Mouse (Mus musculus) CH12.LX (cell line): Measurements from ENCODE around the gene Lbh. TPM values are rescaled to one million over a fixed set of nuclear protein-coding genes. Genes with fewer than 3 reads are reported as not detected.

ENCODE experiments used
- DNase-seq: peaks from one replicate; pipeline ENCODE4 v3.0.0-alpha.2; 2013; ENCODE audit errors: extremely low read depth
- H3K27ac ChIP-seq: 2 replicates; pipeline ENCODE4 v1.5.1; 2012; ENCODE audit warnings: low read depth, mild to moderate bottlenecking, control low read depth, moderate library complexity; ENCODE audit not compliant: insufficient read depth
- H3K27me3 ChIP-seq: replicated peaks from 2 replicates; pipeline ENCODE3; 2012; ENCODE audit warnings: inconsistent platforms
- H3K36me3 ChIP-seq, 2 experiments: replicated peaks in 1 of 2; 2 replicates each; pipeline versions ENCODE3 to v1.6.1; 2012; ENCODE audit warnings: inconsistent platforms in 1 of 2, low read length in 1 of 2, mild to moderate bottlenecking in 1 of 2, mixed read lengths in 1 of 2, moderate library complexity in 1 of 2; ENCODE audit not compliant: control insufficient read depth in 1 of 2, insufficient read depth in 1 of 2
- H3K4me1 ChIP-seq, 2 experiments: 2 replicates each; pipeline ENCODE4 v1.6.1; 2012; ENCODE audit warnings: inconsistent platforms in 1 of 2, moderate library complexity in 1 of 2; ENCODE audit not compliant: insufficient read depth in 2 of 2, control insufficient read depth in 1 of 2
- H3K4me2 ChIP-seq: 2 replicates; pipeline ENCODE4 v1.6.1; 2012; ENCODE audit warnings: low read depth, mild to moderate bottlenecking, control low read depth; ENCODE audit not compliant: poor library complexity, insufficient read depth, severe bottlenecking
- H3K4me3 ChIP-seq, 3 experiments: fragments of 150-350 bp in 1 of 3; sonication (generic) in 1 of 3; replicated peaks in 1 of 3; 2 replicates each; pipeline versions ENCODE3 to v1.5.1; 2011 to 2012; ENCODE audit warnings: low read depth in 2 of 3, low read length in 2 of 3, mild to moderate bottlenecking in 2 of 3, moderate library complexity in 2 of 3, control low read depth in 1 of 3, improper control_type of control experiment in 1 of 3, inconsistent platforms in 1 of 3, mixed read lengths in 1 of 3; ENCODE audit not compliant: poor library complexity in 1 of 3
- H3K79me2 ChIP-seq: replicated peaks from 2 replicates; pipeline ENCODE4 v1.6.1; 2012; ENCODE audit warnings: mild to moderate bottlenecking, moderate library complexity; ENCODE audit not compliant: control insufficient read depth, poor library complexity, insufficient read depth, severe bottlenecking; ENCODE audit errors: extremely low read depth
- H3K9ac ChIP-seq: 2 replicates; pipeline ENCODE4 v1.6.1; 2012; ENCODE audit warnings: low read depth, mild to moderate bottlenecking, control low read depth, moderate library complexity; ENCODE audit not compliant: insufficient read depth
- H3K9me3 ChIP-seq: replicated peaks from 2 replicates; pipeline ENCODE3; 2012; ENCODE audit warnings: low read length, inconsistent platforms, mixed read lengths
- CHD1 ChIP-seq: IDR thresholded peaks from 2 replicates; pipeline ENCODE4 v1.6.1; 2012; ENCODE audit warnings: low read depth, low read length, improper control_type of control experiment, inconsistent platforms
- CTCF ChIP-seq, 2 experiments: IDR thresholded peaks in 1 of 2; conservative IDR thresholded peaks in 1 of 2; 2 replicates each; pipeline ENCODE4 v1.5.1; 2011 to 2012; ENCODE audit warnings: low read depth in 2 of 2, low read length in 2 of 2, improper control_type of control experiment in 1 of 2, inconsistent platforms in 1 of 2, mild to moderate bottlenecking in 1 of 2, moderate library complexity in 1 of 2
- E2F4 ChIP-seq: IDR thresholded peaks from 2 replicates; pipeline ENCODE4 v1.6.1; 2011; ENCODE audit warnings: low read depth, low read length, improper control_type of control experiment; ENCODE audit not compliant: insufficient replicate concordance
- ELF1 ChIP-seq: IDR thresholded peaks from 2 replicates; pipeline ENCODE4 v1.6.1; 2014; ENCODE audit warnings: low read depth, mild to moderate bottlenecking, inconsistent platforms, low read length, improper control_type of control experiment
- EP300 ChIP-seq: IDR thresholded peaks from 2 replicates; pipeline ENCODE4 v1.6.1; 2011; ENCODE audit warnings: low read length, improper control_type of control experiment
- ETS1 ChIP-seq: conservative IDR thresholded peaks from 2 replicates; pipeline ENCODE4 v1.6.1; 2012; ENCODE audit warnings: low read depth, mild to moderate bottlenecking, inconsistent platforms, low read length, improper control_type of control experiment, moderate library complexity
- IRF4 ChIP-seq: IDR thresholded peaks from 2 replicates; pipeline ENCODE4 v1.6.1; 2014; ENCODE audit warnings: low read depth, mild to moderate bottlenecking, inconsistent platforms, low read length, improper control_type of control experiment
- JUN ChIP-seq: IDR thresholded peaks from 2 replicates; pipeline ENCODE4 v1.6.1; 2011; ENCODE audit warnings: low read depth, mild to moderate bottlenecking, low read length, improper control_type of control experiment, moderate library complexity; ENCODE audit not compliant: insufficient read depth
- JUND ChIP-seq: conservative IDR thresholded peaks from 2 replicates; pipeline ENCODE4 v1.6.1; 2011; ENCODE audit warnings: low read depth, low read length, improper control_type of control experiment
- KAT2A ChIP-seq: IDR thresholded peaks from 2 replicates; pipeline ENCODE4 v1.6.1; 2012; ENCODE audit warnings: low read length, improper control_type of control experiment, inconsistent platforms; ENCODE audit not compliant: insufficient replicate concordance
- MAFK ChIP-seq: IDR thresholded peaks from 2 replicates; pipeline ENCODE4 v1.6.1; 2011; ENCODE audit warnings: low read length, improper control_type of control experiment; ENCODE audit not compliant: insufficient replicate concordance
- MAX ChIP-seq: IDR thresholded peaks from 2 replicates; pipeline ENCODE4 v1.6.1; 2011; ENCODE audit warnings: low read length, improper control_type of control experiment
- MAZ ChIP-seq: IDR thresholded peaks from 2 replicates; pipeline ENCODE4 v1.6.1; 2012; ENCODE audit warnings: low read depth, mild to moderate bottlenecking, inconsistent platforms, low read length, improper control_type of control experiment, moderate library complexity
- MEF2A ChIP-seq: IDR thresholded peaks from 2 replicates; pipeline ENCODE4 v1.6.1; 2014; ENCODE audit warnings: low read depth, mild to moderate bottlenecking, inconsistent platforms, low read length, improper control_type of control experiment, borderline replicate concordance
- MXI1 ChIP-seq: IDR thresholded peaks from 2 replicates; pipeline ENCODE4 v1.6.1; 2011; ENCODE audit warnings: mild to moderate bottlenecking, low read depth, low read length, improper control_type of control experiment
- MYC ChIP-seq: IDR thresholded peaks from 2 replicates; pipeline ENCODE4 v1.6.1; 2011; ENCODE audit warnings: low read depth, mild to moderate bottlenecking, improper control_type of control experiment, low read length
- NELFE ChIP-seq: IDR thresholded peaks from 2 replicates; pipeline ENCODE4 v1.6.1; 2011; ENCODE audit warnings: low read depth, low read length, improper control_type of control experiment
- RCOR1 ChIP-seq: conservative IDR thresholded peaks from 2 replicates; pipeline ENCODE4 v1.6.1; 2012; ENCODE audit warnings: low read depth, mild to moderate bottlenecking, inconsistent platforms, low read length, improper control_type of control experiment
- SIN3A ChIP-seq: IDR thresholded peaks from 2 replicates; pipeline ENCODE4 v1.6.1; 2012; ENCODE audit warnings: low read length, improper control_type of control experiment, inconsistent platforms
- SMC3 ChIP-seq: IDR thresholded peaks from 2 replicates; pipeline ENCODE4 v1.6.1; 2011; ENCODE audit warnings: low read depth, low read length, improper control_type of control experiment
- TCF12 ChIP-seq: IDR thresholded peaks from 2 replicates; pipeline ENCODE4 v1.6.1; 2014; ENCODE audit warnings: low read depth, mild to moderate bottlenecking, inconsistent platforms, low read length, improper control_type of control experiment
- UBTF ChIP-seq: IDR thresholded peaks from 2 replicates; pipeline ENCODE4 v1.6.1; 2012; ENCODE audit warnings: low read depth, mild to moderate bottlenecking, inconsistent platforms, low read length, improper control_type of control experiment, moderate library complexity
- USF1 ChIP-seq: IDR thresholded peaks from 2 replicates; pipeline ENCODE4 v1.6.1; 2014; ENCODE audit warnings: low read depth, mild to moderate bottlenecking, inconsistent platforms, low read length, improper control_type of control experiment
- ZC3H11A ChIP-seq: IDR thresholded peaks from 2 replicates; pipeline ENCODE4 v1.6.1; 2012; ENCODE audit warnings: low read depth, mild to moderate bottlenecking, inconsistent platforms, low read length, improper control_type of control experiment
- ZMIZ1 ChIP-seq: IDR thresholded peaks from 2 replicates; pipeline ENCODE4 v1.6.1; 2012; ENCODE audit warnings: low read depth, mild to moderate bottlenecking, inconsistent platforms, low read length, improper control_type of control experiment
- ZNF384 ChIP-seq: IDR thresholded peaks from 2 replicates; pipeline ENCODE4 v1.6.1; 2012; ENCODE audit warnings: low read depth, low read length, improper control_type of control experiment, inconsistent platforms
- dilution Hi-C: fragments of 300-500 bp; cut with MboI; formaldehyde crosslinking; loops from 2 replicates; pipeline ENCODE4 v1.14.3; 2020; ENCODE audit warnings: low sequenced_read_pairs; ENCODE audit not compliant: extremely low pct_unique_long_range_greater_than_20kb, extremely low pct_ligation_motif_present
- in situ Hi-C: fragments of 300-500 bp; cut with MboI; formaldehyde crosslinking; loops from 3 replicates; pipeline ENCODE4 v1.14.3; 2019; ENCODE audit warnings: low sequenced_read_pairs, low pct_ligation_motif_present, low pct_unique_long_range_greater_than_20kb, mixed read lengths
- polyA plus RNA-seq: library from polyadenylated mRNA; unstranded; fragments of >175 nt; gene quantifications from 2 replicates; pipeline ENCODE4 v1.2.1, GENCODE M21; 2012; ENCODE audit warnings: low read depth; ENCODE audit not compliant: insufficient read length
- total RNA-seq, 2 experiments: library from RNA; depleted of rRNA; stranded (reverse); fragments of 300-350 nt in 1 of 2; fragments of >200 nt in 1 of 2; gene quantifications; 2 replicates each; pipeline ENCODE4 v1.2.3; 2012 to 2014

Lbh gene
- total and polyA plus RNA-seq, 3 experiments, result 14.4 to 30.0 (median 16.7) TPM

DNA sequence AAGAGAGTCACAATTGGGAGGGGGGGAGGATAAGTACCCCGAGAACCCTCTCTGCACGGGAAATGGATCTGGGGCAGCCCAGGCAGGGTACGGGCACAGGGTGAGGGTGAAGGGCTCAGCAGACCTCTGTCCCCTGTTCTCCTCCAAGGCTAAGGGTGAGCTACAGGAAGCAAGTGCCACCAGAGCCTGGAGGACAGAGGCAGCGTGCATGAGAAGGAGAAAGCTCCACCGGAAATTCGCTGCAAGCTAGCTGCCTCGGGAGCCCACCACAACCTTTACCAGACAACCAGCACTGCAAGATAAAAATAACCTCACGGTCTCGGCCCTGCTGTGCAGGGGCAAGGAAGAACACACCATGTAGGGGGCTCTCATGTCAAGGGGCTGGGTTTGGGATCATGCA lies 30.0 kb downstream of the Lbh start:
- peaks cover 2% of the 10 kb centered on the region for H3K27me3 ChIP-seq
- no peaks in the 10 kb centered on the region for H3K36me3 ChIP-seq
- no peaks in the 10 kb centered on the region for H3K79me2 ChIP-seq
- H3K9me3 ChIP-seq, result peaks cover 10% of the 10 kb centered on the region
- H3K27ac ChIP-seq, result no peak overlapping the region
- dilution Hi-C loops, result no loop called here
- no peak for DNase-seq
- no peak overlapping the region for H3K9ac ChIP-seq
- no peak overlapping the region for H3K4me2 ChIP-seq
- no peak overlapping the region for H3K4me3 ChIP-seq
- TF ChIP-seq TCF12, result no peak
- no peak for TF ChIP-seq MAX
- TF ChIP-seq MAZ, result no peak
- TF ChIP-seq E2F4, result no peak
- no peak for TF ChIP-seq MAFK
- no peak for TF ChIP-seq MXI1
- TF ChIP-seq CTCF (conservative IDR thresholded peaks at IDR 0.05 in 1 of 2, IDR thresholded peaks at IDR 0.05 in 1 of 2; ENCODE audit: low read depth in 2 of 2, low read length in 2 of 2), result no peak
- H3K4me1 ChIP-seq, result peaks cover 8 to 20% of the 10 kb centered on the region in 2 experiments; a peak in 3 of 4 replicates
- in situ Hi-C loops, result no loop called here

DNA sequence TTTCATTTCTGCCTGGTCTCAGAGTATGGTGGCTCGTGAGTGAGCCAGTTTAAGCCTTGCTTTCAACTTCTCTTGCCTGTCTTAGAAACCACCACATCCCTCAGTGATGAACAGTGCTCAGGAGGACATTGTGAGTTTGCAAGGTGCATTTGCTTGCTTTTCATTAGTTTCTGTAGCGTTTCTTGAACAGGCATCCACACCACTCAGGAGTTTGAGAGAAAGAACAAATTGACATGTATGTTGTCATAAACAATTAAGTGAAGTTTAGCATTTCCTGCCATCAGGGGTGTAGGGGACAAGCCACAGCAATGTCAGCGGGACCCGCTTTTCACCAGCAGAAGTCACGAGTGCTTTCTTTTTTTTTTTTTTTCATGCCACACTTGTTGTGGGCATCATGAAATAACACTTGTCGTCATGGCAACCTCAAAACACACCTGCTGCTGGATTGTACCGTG lies 31.2 kb downstream of the Lbh start:
- H3K9ac ChIP-seq, result no peak overlapping the region
- dilution Hi-C loops, result no loop called here
- peaks cover 2% of the 10 kb centered on the region for H3K27me3 ChIP-seq
- peaks cover 1% of the 10 kb centered on the region for H3K9me3 ChIP-seq
- H3K27ac ChIP-seq, result no peak overlapping the region
- in situ Hi-C loops, result no loop called here
- H3K4me2 ChIP-seq, result peak overlapping the region; percentile 10; the same call in 1 of the 2 replicates
- DNase-seq, result no peak
- no peaks in the 10 kb centered on the region for H3K36me3 ChIP-seq
- H3K79me2 ChIP-seq, result no peaks in the 10 kb centered on the region
- TF ChIP-seq ZNF384, result peak; percentile 49; the same call in 1 of the 2 replicates
- TF ChIP-seq JUND, result no peak
- peaks cover 8 to 27% of the 10 kb centered on the region in 2 experiments; a peak in 3 of 4 replicates for H3K4me1 ChIP-seq
- H3K4me3 ChIP-seq, result no peak overlapping the region

DNA sequence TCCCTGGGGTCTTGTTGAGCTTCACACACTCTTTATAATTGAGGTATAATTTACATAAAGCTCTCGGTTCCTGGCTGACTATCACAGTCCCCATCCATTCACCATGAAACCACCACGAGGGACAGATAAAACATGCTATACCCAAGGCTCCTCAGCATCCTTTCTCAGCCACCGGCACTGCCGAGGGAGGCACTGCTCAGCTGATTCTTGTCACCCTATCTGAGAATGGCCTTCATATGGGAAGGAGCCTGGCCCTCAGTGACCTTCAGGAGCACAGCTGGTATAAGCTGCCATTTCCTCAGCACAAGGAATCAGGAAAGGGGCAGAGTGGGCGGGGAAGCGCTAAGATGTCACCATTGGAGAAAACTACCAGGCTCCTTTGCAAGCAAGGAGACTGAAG lies 33.2 kb downstream of the Lbh start:
- dilution Hi-C loops (no loop called here), in situ Hi-C loops (no loop called here)
- Histone ChIP-seq H3K4me3 (no peak overlapping the region), H3K27ac (no peak overlapping the region), H3K79me2 (no peaks in the 10 kb centered on the region), H3K36me3 (no peaks in the 10 kb centered on the region), H3K4me1 (peaks cover 13 to 39% of the 10 kb centered on the region in 2 experiments), H3K4me2 (no peak overlapping the region), H3K27me3 (peaks cover 1% of the 10 kb centered on the region), H3K9ac (no peak overlapping the region), H3K9me3 (no peaks in the 10 kb centered on the region)
- no peak for TF ChIP-seq ELF1
- TF ChIP-seq KAT2A, result no peak
- TF ChIP-seq UBTF, result no peak
- TF ChIP-seq JUN, result no peak
- no peak for TF ChIP-seq SIN3A
- TF ChIP-seq ZC3H11A, result no peak
- no peak for TF ChIP-seq MXI1
- TF ChIP-seq CHD1, result no peak
- TF ChIP-seq USF1, result no peak
- no peak for TF ChIP-seq ZMIZ1
- no peak for TF ChIP-seq MYC
- TF ChIP-seq NELFE, result no peak
- TF ChIP-seq IRF4, result no peak
- no peak for TF ChIP-seq MAX
- TF ChIP-seq EP300, result no peak
- TF ChIP-seq MEF2A, result no peak
- no peak for TF ChIP-seq SMC3
- no peak for TF ChIP-seq ETS1
- no peak for TF ChIP-seq MAZ
- TF ChIP-seq RCOR1, result no peak
- no peak for DNase-seq
